Mouse (Mus musculus) thymus, adult 2 months (tissue): ENCODE data around the gene Myo15b.

Experiments used
- CTCF ChIP-seq: fragments of 200-500 bp; IDR thresholded peaks from 2 replicates; pipeline ENCODE4 v1.5.1; 2012; ENCODE audit warnings: mild to moderate bottlenecking, control low read depth, low read length, moderate library complexity, borderline replicate concordance; ENCODE audit not compliant: control insufficient read depth, poor library complexity, insufficient read depth; ENCODE audit errors: extremely low read depth
- POLR2A ChIP-seq: fragments of 200-500 bp; IDR thresholded peaks from 2 replicates; pipeline ENCODE4 v1.6.1; 2012; ENCODE audit warnings: mild to moderate bottlenecking, low read length, control low read depth, moderate library complexity; ENCODE audit not compliant: control insufficient read depth, poor library complexity, insufficient read depth; ENCODE audit errors: extremely low read depth

- no peak for TF ChIP-seq POLR2A
- no peak for TF ChIP-seq CTCF
These were observed 18.5 kb upstream of the Myo15b start for GRCm38 (mm10) chr11:115839732-115840131.
